Mouse (Mus musculus) cerebellum, postnatal 25 days (tissue): ENCODE measurements around the gene Tmbim1.

Source experiments
- DNase-seq, 2 experiments: peaks; one replicate each; pipeline ENCODE4 v3.0.0; 2021; ENCODE audit warnings: mixed read lengths in 2 of 2

Gene Tmbim1

GRCm38 (mm10) chr1:74294733-74295455 lies 10.5 kb downstream of the Tmbim1 start:
- peak in 1 of 2 experiments; percentile 60 for DNase-seq

- peak in 1 of 2 experiments; percentile 17 for DNase-seq
Observed at GRCm38 (mm10) chr1:74294090-74294643, 11.3 kb downstream of the Tmbim1 start.

- peak in 1 of 2 experiments; percentile 8 for DNase-seq
Observed at GRCm38 (mm10) chr1:74293306-74293960, 12.0 kb downstream of the Tmbim1 start.

GRCm38 (mm10) chr1:74292331-74293020 lies 12.9 kb downstream of the Tmbim1 start:
- peak in 1 of 2 experiments; percentile 6 for DNase-seq

GRCm38 (mm10) chr1:74290141-74290540 lies 15.3 kb downstream of the Tmbim1 start:
- peak in 1 of 2 experiments; percentile 65 for DNase-seq

GRCm38 (mm10) chr1:74289740-74290139 lies 15.7 kb downstream of the Tmbim1 start:
- DNase-seq = no peak

GRCm38 (mm10) chr1:74289248-74289647 lies 16.2 kb downstream of the Tmbim1 start:
- no peak for DNase-seq

GRCm38 (mm10) chr1:74288327-74288726 lies 17.1 kb downstream of the Tmbim1 start:
- DNase-seq = no peak

GRCm38 (mm10) chr1:74286869-74287607 lies 18.4 kb downstream of the Tmbim1 start:
- DNase-seq = peak in 1 of 2 experiments; percentile 48

- no peak for DNase-seq
Observed at GRCm38 (mm10) chr1:74285212-74286010, 20.0 kb downstream of the Tmbim1 start.

GRCm38 (mm10) chr1:74284543-74285160 lies 20.8 kb downstream of the Tmbim1 start, which contains the start of the genes Aamp and Pnkd:
Aamp (minus strand) TSS chr1:74284738.
Pnkd (plus strand) TSS chr1:74284930.
- peak; percentile 99 for DNase-seq

- peak in 1 of 2 experiments; percentile 70 for DNase-seq
Observed at GRCm38 (mm10) chr1:74283686-74284463, 21.5 kb downstream of the Tmbim1 start.

- DNase-seq = no peak
Observed at GRCm38 (mm10) chr1:74282896-74283625, 22.4 kb downstream of the Tmbim1 start.

- DNase-seq = no peak
Observed at GRCm38 (mm10) chr1:74281886-74282285, 23.5 kb downstream of the Tmbim1 start.

GRCm38 (mm10) chr1:74281372-74281771 lies 24.1 kb downstream of the Tmbim1 start:
- no peak for DNase-seq

- no peak for DNase-seq
Observed at GRCm38 (mm10) chr1:74280591-74281325, 24.7 kb downstream of the Tmbim1 start.

- no peak for DNase-seq
Observed at GRCm38 (mm10) chr1:74278988-74279387, 26.4 kb downstream of the Tmbim1 start.

- no peak for DNase-seq
Observed at GRCm38 (mm10) chr1:74278538-74278937, 26.9 kb downstream of the Tmbim1 start, which contains the start of gene Gpbar1. Gpbar1 (plus strand) TSS chr1:74278550.
